13 mouse cellular contexts compared by ENCODE assay signal in genomic region chr12:101919847-101920246, GRCm38 (mm10).
"Had no signal": no experiment of that assay in that cellular context is flagged by ENCODE, and none has a peak within 500 bp of the region (broad histone marks: within the 10 kb centered on the region; RNA-seq: fewer than 3 reads in every experiment).

No protein-coding gene starts in this region.

- DNase-seq: kidney, adult 8-10 months; kidney, postnatal 14 days; kidney, postnatal 4 days; left cerebral cortex, postnatal 4 days; liver, embryonic 13.5 days; lung, adult 2 months; lung, postnatal 14 days; lung, postnatal 4 days; midbrain, embryonic 14.5 days; right cerebral cortex, postnatal 4 days; spleen, adult 18-20 months; thymus, adult 18-20 months; thymus, postnatal 36 days had no signal
